Mouse (Mus musculus): ENCODE measurements around the gene Rbm20. TPM values are rescaled to one million over a fixed set of nuclear protein-coding genes. Genes with fewer than 3 reads are reported as not detected.

Rbm20 gene
- polyA plus RNA-seq, 1 experiment, result 3.8 TPM

- Histone ChIP-seq H3K4me1 (ENCODE audit: control insufficient read depth, insufficient read depth, low read length) (peaks cover 9% of the 10 kb centered on the region), H3K4me3 (replicated peaks; ENCODE audit: extremely low read depth, low read depth, low read length) (no peak overlapping the region)
- TF ChIP-seq CTCF (IDR thresholded peaks at IDR 0.05; ENCODE audit: insufficient read depth, low read length) (no peak), POLR2A (IDR thresholded peaks at IDR 0.05; ENCODE audit: borderline replicate concordance, extremely low read depth, low read depth, low read length) (no peak)
- DNase-seq, result no peak
- WGBS, result 45% methylated on average over 3 of the region's 3 CpGs
These were observed 133.5 kb downstream of the Rbm20 start for GRCm38 (mm10) chr19:53810584-53810983.

DNA sequence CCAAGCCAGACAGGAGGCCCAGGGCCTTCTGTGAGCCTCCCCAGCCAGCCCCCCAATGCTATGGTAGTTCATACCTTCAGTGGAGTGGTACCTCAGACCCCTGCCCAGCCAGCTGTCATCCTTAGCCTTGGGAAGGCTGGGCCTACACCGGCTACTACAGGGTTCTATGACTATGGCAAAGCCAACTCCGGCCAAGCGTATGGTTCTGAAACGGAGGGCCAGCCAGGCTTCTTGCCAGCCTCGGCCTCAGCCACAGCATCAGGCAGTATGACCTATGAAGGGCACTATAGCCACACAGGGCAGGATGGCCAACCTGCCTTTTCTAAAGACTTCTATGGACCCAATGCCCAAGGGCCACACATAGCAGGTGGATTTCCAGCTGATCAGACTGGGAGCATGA lies 136.5 kb downstream of the Rbm20 start:
- DNase-seq, result no peak
- TF ChIP-seq POLR2A (IDR thresholded peaks at IDR 0.05; ENCODE audit: borderline replicate concordance, extremely low read depth, low read depth, low read length), result no peak
- TF ChIP-seq CTCF (IDR thresholded peaks at IDR 0.05; ENCODE audit: insufficient read depth, low read length), result no peak
- Histone ChIP-seq H3K4me3 (replicated peaks; ENCODE audit: extremely low read depth, low read depth, low read length) (no peak overlapping the region), H3K4me1 (ENCODE audit: control insufficient read depth, insufficient read depth, low read length) (peaks cover 5% of the 10 kb centered on the region; the same call in 1 of the 2 replicates)
- WGBS, result 91% methylated on average over 5 of the region's 5 CpGs

DNA sequence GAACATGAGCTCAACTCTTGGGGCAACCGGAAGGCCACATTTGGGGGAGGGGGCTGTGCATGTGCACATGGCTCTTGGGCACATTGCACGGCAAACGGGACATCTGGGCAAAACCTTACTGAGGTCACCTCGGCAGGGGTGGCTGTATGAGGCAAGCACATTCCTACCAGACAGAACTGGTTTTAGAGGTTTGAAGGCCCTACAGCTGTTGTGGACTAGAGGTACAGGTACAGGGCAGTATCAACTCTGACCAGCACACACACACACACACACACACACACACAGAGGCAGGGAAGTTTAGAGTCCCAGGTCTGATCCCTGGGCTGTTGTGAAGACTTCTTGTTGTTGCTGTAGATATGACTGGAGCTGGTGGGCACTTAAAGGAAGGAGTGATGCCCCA lies 138.6 kb downstream of the Rbm20 start:
- DNase-seq, result no peak
- TF ChIP-seq POLR2A (IDR thresholded peaks at IDR 0.05; ENCODE audit: borderline replicate concordance, extremely low read depth, low read depth, low read length), result no peak
- TF ChIP-seq CTCF (IDR thresholded peaks at IDR 0.05; ENCODE audit: insufficient read depth, low read length), result no peak
- WGBS, result 80% methylated on average over 4 of the region's 4 CpGs

DNA sequence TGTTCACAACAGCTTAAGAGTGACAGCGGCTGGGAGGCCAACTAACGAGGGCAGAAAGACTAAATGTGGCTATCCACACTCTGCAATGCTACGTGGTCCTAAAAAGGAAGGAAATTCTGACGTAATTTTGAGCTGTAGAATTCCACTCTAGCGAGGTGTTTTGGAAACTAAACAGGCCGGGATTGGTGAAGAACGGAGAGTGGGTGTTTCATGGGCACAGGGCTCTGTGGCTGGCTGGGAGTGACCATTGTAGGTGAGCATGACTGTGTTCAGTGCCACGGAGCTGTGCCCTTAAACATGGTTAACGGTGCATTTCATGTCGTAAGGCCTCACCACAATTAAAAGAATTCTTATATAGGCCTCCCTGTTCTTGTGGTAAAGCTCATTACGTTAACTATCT lies 139.1 kb downstream of the Rbm20 start:
- 70% methylated on average over 11 of the region's 11 CpGs for WGBS
- DNase-seq, result no peak
- H3K4me1 ChIP-seq (ENCODE audit: control insufficient read depth, insufficient read depth, low read length), result no peaks in the 10 kb centered on the region
- TF ChIP-seq POLR2A (IDR thresholded peaks at IDR 0.05; ENCODE audit: borderline replicate concordance, extremely low read depth, low read depth, low read length) (no peak), CTCF (IDR thresholded peaks at IDR 0.05; ENCODE audit: insufficient read depth, low read length) (no peak)
- H3K4me3 ChIP-seq (replicated peaks; ENCODE audit: extremely low read depth, low read depth, low read length), result no peak overlapping the region

More for the DNA sequence above, 138.6 kb downstream of the Rbm20 start:
- Histone ChIP-seq H3K4me3 (replicated peaks; ENCODE audit: extremely low read depth, low read depth, low read length) (no peak overlapping the region), H3K4me1 (ENCODE audit: control insufficient read depth, insufficient read depth, low read length) (no peaks in the 10 kb centered on the region)

DNA sequence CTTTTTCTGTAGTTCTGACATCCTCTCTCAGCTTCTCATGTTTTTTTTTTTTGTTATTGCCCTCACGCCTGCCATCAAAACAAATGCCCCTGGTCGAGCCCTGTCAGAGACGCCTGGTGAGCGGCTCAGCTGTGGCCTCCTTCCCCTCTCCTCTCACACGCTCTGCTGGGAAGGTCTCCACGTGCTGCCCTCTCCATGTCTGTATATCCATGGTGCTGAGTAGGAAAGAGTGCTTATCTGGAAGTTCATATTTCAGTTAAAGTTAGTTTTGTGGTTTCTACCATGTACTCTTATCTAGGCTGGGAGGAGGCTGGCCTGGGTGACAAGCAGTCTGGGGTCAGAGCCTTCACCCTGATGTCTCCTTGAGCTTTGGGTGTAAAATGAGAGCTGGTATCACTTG lies 142.2 kb downstream of the Rbm20 start:
- no peak for TF ChIP-seq CTCF (IDR thresholded peaks at IDR 0.05; ENCODE audit: insufficient read depth, low read length)
- no peak for TF ChIP-seq POLR2A (IDR thresholded peaks at IDR 0.05; ENCODE audit: borderline replicate concordance, extremely low read depth, low read depth, low read length)
- Histone ChIP-seq H3K4me1 (ENCODE audit: control insufficient read depth, insufficient read depth, low read length) (no peaks in the 10 kb centered on the region), H3K4me3 (replicated peaks; ENCODE audit: extremely low read depth, low read depth, low read length) (no peak overlapping the region)
- WGBS, result 63% methylated on average over 6 of the region's 6 CpGs
- DNase-seq, result no peak

GRCm38 (mm10) chr19:53821241-53822120 lies 144.4 kb downstream of the Rbm20 start:
- no peak for DNase-seq
- no peak for TF ChIP-seq CTCF (IDR thresholded peaks at IDR 0.05; ENCODE audit: insufficient read depth, low read length)
- TF ChIP-seq POLR2A (IDR thresholded peaks at IDR 0.05; ENCODE audit: borderline replicate concordance, extremely low read depth, low read depth, low read length), result no peak
- Histone ChIP-seq H3K4me3 (replicated peaks; ENCODE audit: extremely low read depth, low read depth, low read length) (no peak overlapping the region), H3K4me1 (ENCODE audit: control insufficient read depth, insufficient read depth, low read length) (no peaks in the 10 kb centered on the region)
- 57% methylated on average over 13 of the region's 13 CpGs for WGBS

GRCm38 (mm10) chr19:53823847-53824246 lies 146.7 kb downstream of the Rbm20 start:
- Histone ChIP-seq H3K4me3 (replicated peaks; ENCODE audit: extremely low read depth, low read depth, low read length) (no peak overlapping the region), H3K4me1 (ENCODE audit: control insufficient read depth, insufficient read depth, low read length) (no peaks in the 10 kb centered on the region)
- WGBS, result 56% methylated on average over 6 of the region's 6 CpGs
- no peak for DNase-seq
- TF ChIP-seq POLR2A (IDR thresholded peaks at IDR 0.05; ENCODE audit: borderline replicate concordance, extremely low read depth, low read depth, low read length) (no peak), CTCF (IDR thresholded peaks at IDR 0.05; ENCODE audit: insufficient read depth, low read length) (no peak)

GRCm38 (mm10) chr19:53824872-53825680 lies 148.0 kb downstream of the Rbm20 start:
- DNase-seq, result no peak
- 62% methylated on average over 21 of the region's 21 CpGs for WGBS
- Histone ChIP-seq H3K4me1 (ENCODE audit: control insufficient read depth, insufficient read depth, low read length) (no peaks in the 10 kb centered on the region), H3K4me3 (replicated peaks; ENCODE audit: extremely low read depth, low read depth, low read length) (peak overlapping the region; percentile 67)
- peak; percentile 30; the same call in 1 of the 2 replicates for TF ChIP-seq POLR2A (IDR thresholded peaks at IDR 0.05; ENCODE audit: borderline replicate concordance, extremely low read depth, low read depth, low read length)
- TF ChIP-seq CTCF (IDR thresholded peaks at IDR 0.05; ENCODE audit: insufficient read depth, low read length), result no peak

GRCm38 (mm10) chr19:53829990-53830389 lies 152.9 kb downstream of the Rbm20 start:
- 38% methylated on average over 6 of the region's 6 CpGs for WGBS

More at GRCm38 (mm10) chr19:53829990-53830389, 152.9 kb downstream of the Rbm20 start:
- no peak for TF ChIP-seq POLR2A (IDR thresholded peaks at IDR 0.05; ENCODE audit: borderline replicate concordance, extremely low read depth, low read depth, low read length)
- TF ChIP-seq CTCF (IDR thresholded peaks at IDR 0.05; ENCODE audit: insufficient read depth, low read length), result no peak
- Histone ChIP-seq H3K4me3 (replicated peaks; ENCODE audit: extremely low read depth, low read depth, low read length) (no peak overlapping the region), H3K4me1 (ENCODE audit: control insufficient read depth, insufficient read depth, low read length) (no peaks in the 10 kb centered on the region; the same call in 1 of the 2 replicates)
- no peak for DNase-seq

Measured in lung, adult 2 months (tissue).